Mouse (Mus musculus) gastrocnemius, adult 2 months (tissue): ENCODE measurements at regions not wholly inside any gene's neighbourhood (a gene's known extent, or its start where the extent isn't known, plus 50 kb on each side); places are given as distances from the start of the nearest gene placed in this dataset.

Experiments used
- DNase-seq: peaks from one replicate; pipeline ENCODE4 v3.0.0; 2022
- H3K27ac ChIP-seq: fragments of 200-600 bp; 2 replicates; pipeline ENCODE4 v1.8.1; 2022; ENCODE audit warnings: mild to moderate bottlenecking
- H3K4me3 ChIP-seq: fragments of 200-600 bp; 2 replicates; pipeline ENCODE4 v1.8.1; 2022; ENCODE audit warnings: mild to moderate bottlenecking, moderate library complexity
- CTCF ChIP-seq: fragments of 200-600 bp; IDR thresholded peaks from 2 replicates; pipeline ENCODE4 v1.8.1; 2022; ENCODE audit warnings: antibody characterized with exemption, mild to moderate bottlenecking, moderate library complexity
- intact Hi-C: fragments of 180-260 bp; cut with DNase I; formaldehyde crosslinking; loops from one replicate; pipeline ENCODE4 v1.15.1; 2025

GRCm38 (mm10) chrX:58620403-58620802 is 288.8 kb upstream of the 4930550L24Rik start:
- Histone ChIP-seq H3K4me3 (no peak overlapping the region), H3K27ac (no peak overlapping the region)
- intact Hi-C loops, result no loop called here
- no peak for DNase-seq
- TF ChIP-seq CTCF, result peak; percentile 60
